Mouse (Mus musculus): ENCODE data around the gene Mt4.

DNA sequence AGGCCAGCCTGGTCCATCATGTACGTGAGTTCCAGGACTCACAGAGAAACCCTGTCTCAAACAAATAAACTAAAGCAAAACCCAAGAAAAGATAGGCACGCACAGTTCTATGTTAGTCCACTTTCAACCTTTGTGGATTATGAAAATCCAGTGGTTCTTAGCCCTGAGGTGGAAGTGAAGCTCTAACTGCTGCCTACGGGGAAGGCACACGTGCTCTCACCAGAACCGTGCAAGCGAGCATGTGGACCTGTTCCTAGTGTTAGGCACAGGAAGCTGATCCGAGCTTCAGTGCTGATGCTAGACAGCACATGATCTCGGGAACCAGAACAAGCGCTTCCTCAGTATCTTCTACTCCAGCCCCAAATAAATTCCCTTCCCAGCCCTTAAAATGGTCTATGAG, 44.1 kb upstream of the Mt4 start:
- no peak for TF ChIP-seq CTCF (IDR thresholded peaks at IDR 0.05; ENCODE audit: control insufficient read depth, insufficient read depth, low read length)
- TF ChIP-seq POLR2A (IDR thresholded peaks at IDR 0.05; ENCODE audit: borderline replicate concordance, control insufficient read depth, low read depth, low read length), result no peak
